Mouse (Mus musculus) kidney, embryonic 14.5 days (tissue): ENCODE results near the gene Cdkn2aipnl. TPM values are rescaled to one million over a fixed set of nuclear protein-coding genes. Genes with fewer than 3 reads are reported as not detected.

Source experiments
- ATAC-seq: fragments of 200-750 bp; cut with Nextera tagmentation; 2 replicates; pipeline ENCODE4 v1.8.0; 2017; ENCODE audit warnings: moderate number of reproducible peaks, mild to moderate bottlenecking, moderate TSS enrichment, moderate library complexity; ENCODE audit not compliant: low FRiP score, low TSS enrichment
- H3K27ac ChIP-seq: fragments of 300-500 bp; sonication (generic); 2 replicates; pipeline ENCODE4 v1.5.1; 2014; ENCODE audit warnings: low read depth, mild to moderate bottlenecking, low read length, moderate library complexity, mixed read lengths
- H3K27me3 ChIP-seq: fragments of 300-500 bp; sonication (generic); 2 replicates; pipeline ENCODE4 v1.6.1; 2014; ENCODE audit warnings: mild to moderate bottlenecking, low read length; ENCODE audit not compliant: control insufficient read depth, insufficient read depth
- H3K36me3 ChIP-seq: fragments of 300-500 bp; sonication (generic); 2 replicates; pipeline ENCODE4 v1.6.1; 2014; ENCODE audit warnings: low read length, mixed read lengths; ENCODE audit not compliant: control insufficient read depth, insufficient read depth
- H3K4me1 ChIP-seq: fragments of 300-500 bp; sonication (generic); 2 replicates; pipeline ENCODE4 v1.6.1; 2014; ENCODE audit warnings: low read length, mixed read lengths; ENCODE audit not compliant: control insufficient read depth, insufficient read depth
- H3K4me2 ChIP-seq: fragments of 300-500 bp; sonication (generic); replicated peaks from 2 replicates; pipeline ENCODE4 v1.6.1; 2014; ENCODE audit warnings: low read depth, mild to moderate bottlenecking, low read length
- H3K4me3 ChIP-seq: fragments of 300-500 bp; sonication (generic); 2 replicates; pipeline ENCODE4 v1.5.1; 2014; ENCODE audit warnings: mild to moderate bottlenecking, low read length
- H3K9ac ChIP-seq: fragments of 300-500 bp; sonication (generic); 2 replicates; pipeline ENCODE4 v1.6.1; 2014; ENCODE audit warnings: low read depth, mild to moderate bottlenecking, low read length, moderate library complexity
- H3K9me3 ChIP-seq: fragments of 300-500 bp; sonication (generic); 2 replicates; pipeline ENCODE4 v1.6.1; 2016; ENCODE audit warnings: low read length; ENCODE audit not compliant: control insufficient read depth
- WGBS: fragments of 180-500 bp; shearing (Covaris S2); extraction: QIAGEN DNeasy Blood & Tissue Kit; methylation state at CpG from one replicate; pipeline ENCODE4 v1.1.7; 2014; 5-methylcytosine and 5-hydroxymethylcytosine counted together
- polyA plus RNA-seq: library from polyadenylated mRNA; unstranded; fragments of >200 nt; fragmentation: Nextera tagmentation; extraction: Ambion mirVana; gene quantifications from 2 replicates; pipeline ENCODE4 v1.2.1, GENCODE M21; 2014

Cdkn2aipnl gene
- polyA plus RNA-seq, 1 experiment from 2014 or later, result 104 TPM

GRCm38 (mm10) chr11:51957760-51958159 is 9.7 kb upstream of the Cdkn2aipnl start:
- H3K36me3 ChIP-seq, result no peaks in the 10 kb centered on the region
- H3K4me2 ChIP-seq, result no peak overlapping the region
- H3K27ac ChIP-seq, result no peak overlapping the region
- H3K27me3 ChIP-seq, result no peaks in the 10 kb centered on the region
- WGBS, result 87% methylated on average over 4 of the region's 4 CpGs
- no peak overlapping the region for H3K4me3 ChIP-seq
- H3K4me1 ChIP-seq, result no peaks in the 10 kb centered on the region
- no peak overlapping the region for H3K9ac ChIP-seq
- no peaks in the 10 kb centered on the region for H3K9me3 ChIP-seq
- no peak for ATAC-seq

- Histone ChIP-seq H3K4me1 (no peaks in the 10 kb centered on the region), H3K27ac (no peak overlapping the region), H3K27me3 (no peaks in the 10 kb centered on the region), H3K36me3 (no peaks in the 10 kb centered on the region), H3K9me3 (no peaks in the 10 kb centered on the region), H3K4me2 (no peak overlapping the region), H3K4me3 (no peak overlapping the region), H3K9ac (no peak overlapping the region)
- WGBS, result 74% methylated on average over 5 of the region's 5 CpGs
- no peak for ATAC-seq
Observed at GRCm38 (mm10) chr11:51959511-51959910, 8.0 kb upstream of the Cdkn2aipnl start.

GRCm38 (mm10) chr11:51960061-51960460 is 7.4 kb upstream of the Cdkn2aipnl start:
- ATAC-seq, result no peak
- no peak overlapping the region for H3K9ac ChIP-seq
- 91% methylated on average over 4 of the region's 4 CpGs for WGBS

GRCm38 (mm10) chr11:51960967-51961471 is 6.4 kb upstream of the Cdkn2aipnl start:
- no peaks in the 10 kb centered on the region for H3K9me3 ChIP-seq
- 53% methylated on average over 11 of the region's 11 CpGs for WGBS
- H3K9ac ChIP-seq, result no peak overlapping the region
- no peak overlapping the region for H3K27ac ChIP-seq
- H3K4me1 ChIP-seq, result no peaks in the 10 kb centered on the region
- no peak overlapping the region for H3K4me3 ChIP-seq
- ATAC-seq, result no peak
- no peaks in the 10 kb centered on the region for H3K27me3 ChIP-seq
- H3K36me3 ChIP-seq, result no peaks in the 10 kb centered on the region
- H3K4me2 ChIP-seq, result no peak overlapping the region

More at GRCm38 (mm10) chr11:51960061-51960460, 7.4 kb upstream of the Cdkn2aipnl start:
- Histone ChIP-seq H3K4me2 (no peak overlapping the region), H3K9me3 (no peaks in the 10 kb centered on the region), H3K4me1 (no peaks in the 10 kb centered on the region), H3K27ac (no peak overlapping the region), H3K4me3 (no peak overlapping the region), H3K36me3 (no peaks in the 10 kb centered on the region), H3K27me3 (no peaks in the 10 kb centered on the region)

GRCm38 (mm10) chr11:51961761-51962160 is 5.7 kb upstream of the Cdkn2aipnl start:
- H3K9ac ChIP-seq, result no peak overlapping the region
- no peaks in the 10 kb centered on the region for H3K36me3 ChIP-seq
- no peak overlapping the region for H3K27ac ChIP-seq
- ATAC-seq, result no peak
- WGBS, result 89% methylated on average over 8 of the region's 8 CpGs
- H3K27me3 ChIP-seq, result no peaks in the 10 kb centered on the region
- H3K4me3 ChIP-seq, result no peak overlapping the region
- H3K4me2 ChIP-seq, result no peak overlapping the region
- no peaks in the 10 kb centered on the region for H3K9me3 ChIP-seq
- H3K4me1 ChIP-seq, result no peaks in the 10 kb centered on the region

- Histone ChIP-seq H3K27ac (no peak overlapping the region), H3K4me1 (no peaks in the 10 kb centered on the region), H3K27me3 (no peaks in the 10 kb centered on the region), H3K4me3 (no peak overlapping the region), H3K9ac (no peak overlapping the region), H3K4me2 (no peak overlapping the region), H3K9me3 (no peaks in the 10 kb centered on the region), H3K36me3 (no peaks in the 10 kb centered on the region)
- no peak for ATAC-seq
- WGBS, result 90% methylated on average over 7 of the region's 7 CpGs
Observed at GRCm38 (mm10) chr11:51962277-51962676, 5.2 kb upstream of the Cdkn2aipnl start.

- Histone ChIP-seq H3K9me3 (no peaks in the 10 kb centered on the region), H3K4me1 (peaks cover 4% of the 10 kb centered on the region; the same call in 1 of the 2 replicates), H3K27ac (no peak overlapping the region), H3K27me3 (no peaks in the 10 kb centered on the region), H3K4me2 (no peak overlapping the region), H3K9ac (no peak overlapping the region), H3K4me3 (no peak overlapping the region), H3K36me3 (peaks cover 16% of the 10 kb centered on the region)
- 76% methylated on average over 5 of the region's 5 CpGs for WGBS
- ATAC-seq, result no peak
Observed at GRCm38 (mm10) chr11:51966651-51967050, 810 bp upstream of the Cdkn2aipnl start.

- Histone ChIP-seq H3K27me3 (no peaks in the 10 kb centered on the region), H3K36me3 (peaks cover 36% of the 10 kb centered on the region), H3K9me3 (no peaks in the 10 kb centered on the region), H3K4me1 (peaks cover 4% of the 10 kb centered on the region; the same call in 1 of the 2 replicates), H3K9ac (no peak overlapping the region), H3K4me2 (no peak overlapping the region), H3K4me3 (no peak overlapping the region), H3K27ac (no peak overlapping the region)
- no peak for ATAC-seq
- WGBS, result 95% methylated on average over 9 of the region's 9 CpGs
Observed at GRCm38 (mm10) chr11:51968896-51969295, 1.4 kb downstream of the Cdkn2aipnl start.

- WGBS, result 87% methylated on average over 2 of the region's 2 CpGs
- Histone ChIP-seq H3K4me2 (no peak overlapping the region), H3K4me3 (no peak overlapping the region), H3K9ac (no peak overlapping the region), H3K4me1 (peaks cover 4% of the 10 kb centered on the region; the same call in 1 of the 2 replicates), H3K27ac (no peak overlapping the region), H3K9me3 (no peaks in the 10 kb centered on the region), H3K36me3 (peaks cover 38% of the 10 kb centered on the region), H3K27me3 (no peaks in the 10 kb centered on the region)
- no peak for ATAC-seq
Observed at GRCm38 (mm10) chr11:51969511-51969910, 2.0 kb downstream of the Cdkn2aipnl start.
